Mouse (Mus musculus): ENCODE measurements around the gene Rps6ka1. TPM values are rescaled to one million over a fixed set of nuclear protein-coding genes. Genes with fewer than 3 reads are reported as not detected.

Rps6ka1 gene
- polyA plus RNA-seq, 1 experiment, result not detected

GRCm38 (mm10) chr4:133884888-133885287 is 2.7 kb downstream of the Rps6ka1 start:
- H3K27ac ChIP-seq (ENCODE audit: insufficient read depth, low read depth, low read length), result no peak overlapping the region
- WGBS, result 60% methylated on average over 3 of the region's 3 CpGs
- H3K4me1 ChIP-seq (ENCODE audit: control insufficient read depth, insufficient read depth, low read length), result no peaks in the 10 kb centered on the region
- TF ChIP-seq POLR2A (IDR thresholded peaks at IDR 0.05; ENCODE audit: insufficient read depth, low read depth, low read length) (no peak), CTCF (IDR thresholded peaks at IDR 0.05; ENCODE audit: insufficient read depth, low read depth, low read length) (no peak)
- no peak overlapping the region for H3K4me3 ChIP-seq (ENCODE audit: insufficient read depth, low read depth, low read length)

- H3K4me3 ChIP-seq (ENCODE audit: insufficient read depth, low read depth, low read length), result no peak overlapping the region
- no peak for TF ChIP-seq POLR2A (IDR thresholded peaks at IDR 0.05; ENCODE audit: insufficient read depth, low read depth, low read length)
- no peak for TF ChIP-seq CTCF (IDR thresholded peaks at IDR 0.05; ENCODE audit: insufficient read depth, low read depth, low read length)
- 93% methylated on average over 8 of the region's 8 CpGs for whole genome bisulfite sequencing
Observed at GRCm38 (mm10) chr4:133884127-133884753, 3.4 kb downstream of the Rps6ka1 start.

GRCm38 (mm10) chr4:133881851-133882250 is 5.7 kb downstream of the Rps6ka1 start:
- Histone ChIP-seq H3K27ac (ENCODE audit: insufficient read depth, low read depth, low read length) (no peak overlapping the region), H3K4me3 (ENCODE audit: insufficient read depth, low read depth, low read length) (no peak overlapping the region), H3K4me1 (ENCODE audit: control insufficient read depth, insufficient read depth, low read length) (no peaks in the 10 kb centered on the region)
- TF ChIP-seq POLR2A (IDR thresholded peaks at IDR 0.05; ENCODE audit: insufficient read depth, low read depth, low read length), result no peak
- TF ChIP-seq CTCF (IDR thresholded peaks at IDR 0.05; ENCODE audit: insufficient read depth, low read depth, low read length), result no peak
- WGBS, result 89% methylated on average over 3 of the region's 3 CpGs

More at GRCm38 (mm10) chr4:133884127-133884753, 3.4 kb downstream of the Rps6ka1 start:
- Histone ChIP-seq H3K27ac (ENCODE audit: insufficient read depth, low read depth, low read length) (no peak overlapping the region), H3K4me1 (ENCODE audit: control insufficient read depth, insufficient read depth, low read length) (no peaks in the 10 kb centered on the region)

GRCm38 (mm10) chr4:133881399-133881798 is 6.2 kb downstream of the Rps6ka1 start:
- no peak overlapping the region for H3K4me3 ChIP-seq (ENCODE audit: insufficient read depth, low read depth, low read length)
- H3K27ac ChIP-seq (ENCODE audit: insufficient read depth, low read depth, low read length), result no peak overlapping the region
- WGBS, result 87% methylated on average over 4 of the region's 4 CpGs
- TF ChIP-seq POLR2A (IDR thresholded peaks at IDR 0.05; ENCODE audit: insufficient read depth, low read depth, low read length) (no peak), CTCF (IDR thresholded peaks at IDR 0.05; ENCODE audit: insufficient read depth, low read depth, low read length) (no peak)
- H3K4me1 ChIP-seq (ENCODE audit: control insufficient read depth, insufficient read depth, low read length), result no peaks in the 10 kb centered on the region

GRCm38 (mm10) chr4:133879145-133879902 is 8.3 kb downstream of the Rps6ka1 start:
- 84% methylated on average over 12 of the region's 12 CpGs for WGBS
- Histone ChIP-seq H3K27ac (ENCODE audit: insufficient read depth, low read depth, low read length) (no peak overlapping the region), H3K4me3 (ENCODE audit: insufficient read depth, low read depth, low read length) (no peak overlapping the region), H3K4me1 (ENCODE audit: control insufficient read depth, insufficient read depth, low read length) (no peaks in the 10 kb centered on the region)
- no peak for TF ChIP-seq CTCF (IDR thresholded peaks at IDR 0.05; ENCODE audit: insufficient read depth, low read depth, low read length)
- no peak for TF ChIP-seq POLR2A (IDR thresholded peaks at IDR 0.05; ENCODE audit: insufficient read depth, low read depth, low read length)

GRCm38 (mm10) chr4:133877850-133878755 is 9.5 kb downstream of the Rps6ka1 start:
- WGBS, result 88% methylated on average over 14 of the region's 14 CpGs
- no peaks in the 10 kb centered on the region for H3K4me1 ChIP-seq (ENCODE audit: control insufficient read depth, insufficient read depth, low read length)
- H3K27ac ChIP-seq (ENCODE audit: insufficient read depth, low read depth, low read length), result no peak overlapping the region

GRCm38 (mm10) chr4:133874865-133875517 is 12.6 kb downstream of the Rps6ka1 start:
- Histone ChIP-seq H3K4me1 (ENCODE audit: control insufficient read depth, insufficient read depth, low read length) (no peaks in the 10 kb centered on the region), H3K4me3 (ENCODE audit: insufficient read depth, low read depth, low read length) (no peak overlapping the region), H3K27ac (ENCODE audit: insufficient read depth, low read depth, low read length) (no peak overlapping the region)
- TF ChIP-seq CTCF (IDR thresholded peaks at IDR 0.05; ENCODE audit: insufficient read depth, low read depth, low read length), result no peak
- TF ChIP-seq POLR2A (IDR thresholded peaks at IDR 0.05; ENCODE audit: insufficient read depth, low read depth, low read length), result no peak
- WGBS, result 81% methylated on average over 13 of the region's 13 CpGs

More at GRCm38 (mm10) chr4:133877850-133878755, 9.5 kb downstream of the Rps6ka1 start:
- no peak for TF ChIP-seq POLR2A (IDR thresholded peaks at IDR 0.05; ENCODE audit: insufficient read depth, low read depth, low read length)
- TF ChIP-seq CTCF (IDR thresholded peaks at IDR 0.05; ENCODE audit: insufficient read depth, low read depth, low read length), result no peak
- H3K4me3 ChIP-seq (ENCODE audit: insufficient read depth, low read depth, low read length), result no peak overlapping the region
